Mouse (Mus musculus) left cerebral cortex, postnatal 14 days (tissue): ENCODE results near the gene Vmn2r85. TPM values are rescaled to one million over a fixed set of nuclear protein-coding genes. Genes with fewer than 3 reads are reported as not detected.
"Not testable (repeated sequence)": the region's sequence is repeated elsewhere in the genome, so short reads cannot be mapped to it uniquely, and the experiment has no call there.

Experiments used
- DNase-seq, 2 experiments: peaks; one replicate each; pipeline ENCODE4 v3.0.0; 2021 to 2022; ENCODE audit warnings: low spot score in 2 of 2, mixed read lengths in 1 of 2
- intact Hi-C: fragments of 180-260 bp; cut with DNase I; formaldehyde crosslinking; loops from one replicate; pipeline ENCODE4 v1.15.1; 2025
- long read RNA-seq, 2 experiments: library from polyadenylated mRNA; stranded (forward); transcript quantifications; one replicate each; pipeline ENCODE4 v2.0.0; 2021
- total RNA-seq, 2 experiments: library from RNA; stranded (reverse); gene quantifications; 2 replicates each; pipeline ENCODE4 v1.2.3; 2021

Gene Vmn2r85
- total RNA-seq: 1 to 10 TPM in 1 of 2 experiments, under 1 TPM in 1; 0.70 to 1.3 TPM
- long read RNA-seq, experiment 1: 0 reads
- long read RNA-seq, experiment 2: 0 reads

- DNase-seq, intact Hi-C loops: not testable (repeated sequence)
These were observed at the start of gene Vmn2r85 for GRCm38 (mm10) chr10:130429603-130430002. Vmn2r85 (minus strand) TSS chr10:130429703.

GRCm38 (mm10) chr10:130470311-130470760 is 40.8 kb upstream of the Vmn2r85 start:
- intact Hi-C loops: no loop called here
- DNase-seq: peak; percentile 8 to 9

- intact Hi-C loops, DNase-seq: not testable (repeated sequence)
These were observed 26.4 kb upstream of the Vmn2r85 start, which contains the start of gene Vmn2r86 for GRCm38 (mm10) chr10:130455950-130456349. Vmn2r86 (minus strand) TSS chr10:130456050.

- DNase-seq: no peak
- intact Hi-C loops: no loop called here
These were observed 15.3 kb upstream of the Vmn2r85 start for GRCm38 (mm10) chr10:130444776-130445175.

- DNase-seq: not testable (repeated sequence)
These were observed 4.8 kb upstream of the Vmn2r85 start for GRCm38 (mm10) chr10:130434185-130434898.

GRCm38 (mm10) chr10:130422368-130422767 is 7.1 kb downstream of the Vmn2r85 start:
- intact Hi-C loops, DNase-seq: not testable (repeated sequence)

More at GRCm38 (mm10) chr10:130434185-130434898, 4.8 kb upstream of the Vmn2r85 start:
- intact Hi-C loops: not testable (repeated sequence)

- intact Hi-C loops: no loop called here
- no peak for DNase-seq
These were observed 9.1 kb downstream of the Vmn2r85 start for GRCm38 (mm10) chr10:130420401-130420800.

- intact Hi-C loops, DNase-seq: not testable (repeated sequence)
These were observed 9.5 kb downstream of the Vmn2r85 start for GRCm38 (mm10) chr10:130419954-130420353.

- intact Hi-C loops, DNase-seq: not testable (repeated sequence)
These were observed 13.2 kb downstream of the Vmn2r85 start for GRCm38 (mm10) chr10:130416352-130416751.

GRCm38 (mm10) chr10:130412167-130412698 is 17.3 kb downstream of the Vmn2r85 start:
- DNase-seq, intact Hi-C loops: not testable (repeated sequence)

GRCm38 (mm10) chr10:130394232-130394631 is 35.3 kb downstream of the Vmn2r85 start, which contains the start of gene Vmn2r84:
Vmn2r84 (minus strand) TSS chr10:130394332.
- no peak for DNase-seq
- intact Hi-C loops: no loop called here

GRCm38 (mm10) chr10:130375145-130375544 is 54.4 kb downstream of the Vmn2r85 start:
- intact Hi-C loops: no loop called here
- DNase-seq: no peak

- intact Hi-C loops: no loop called here
- DNase-seq: no peak
These were observed 56.9 kb downstream of the Vmn2r85 start for GRCm38 (mm10) chr10:130372491-130373173.

- DNase-seq: no peak
- intact Hi-C loops: no loop called here
These were observed 57.9 kb downstream of the Vmn2r85 start for GRCm38 (mm10) chr10:130371644-130372043.

- DNase-seq: no peak
- intact Hi-C loops: no loop called here
These were observed 59.4 kb downstream of the Vmn2r85 start for GRCm38 (mm10) chr10:130370005-130370682.

- DNase-seq: no peak
- intact Hi-C loops: no loop called here
These were observed 61.1 kb downstream of the Vmn2r85 start for GRCm38 (mm10) chr10:130368384-130368783.

- DNase-seq: no peak
- intact Hi-C loops: no loop called here
These were observed 64.7 kb downstream of the Vmn2r85 start for GRCm38 (mm10) chr10:130364766-130365165.
